Mouse (Mus musculus) lung, postnatal 14 days (tissue): ENCODE measurements around the gene Myadml2.

Experiments used
- DNase-seq: peaks from one replicate; pipeline ENCODE4 v3.0.0; 2021

The Myadml2 gene

GRCm38 (mm10) chr11:120628601-120629340 is 19.2 kb downstream of the Myadml2 start:
- DNase-seq = no peak

GRCm38 (mm10) chr11:120627468-120628300 is 20.3 kb downstream of the Myadml2 start:
- no peak for DNase-seq

- DNase-seq = no peak
Observed at GRCm38 (mm10) chr11:120626785-120627467, 21.0 kb downstream of the Myadml2 start.

GRCm38 (mm10) chr11:120625152-120625775 is 22.7 kb downstream of the Myadml2 start, which contains the start of gene Sirt7:
Sirt7 (minus strand) TSS chr11:120625240.
- DNase-seq = no peak

GRCm38 (mm10) chr11:120624680-120625111 is 23.3 kb downstream of the Myadml2 start:
- peak; percentile 87 for DNase-seq

GRCm38 (mm10) chr11:120623961-120624679 is 23.8 kb downstream of the Myadml2 start:
- peak; percentile 74 for DNase-seq

- no peak for DNase-seq
Observed at GRCm38 (mm10) chr11:120622805-120623204, 25.2 kb downstream of the Myadml2 start.

GRCm38 (mm10) chr11:120620195-120620594 is 27.8 kb downstream of the Myadml2 start:
- no peak for DNase-seq

DNA sequence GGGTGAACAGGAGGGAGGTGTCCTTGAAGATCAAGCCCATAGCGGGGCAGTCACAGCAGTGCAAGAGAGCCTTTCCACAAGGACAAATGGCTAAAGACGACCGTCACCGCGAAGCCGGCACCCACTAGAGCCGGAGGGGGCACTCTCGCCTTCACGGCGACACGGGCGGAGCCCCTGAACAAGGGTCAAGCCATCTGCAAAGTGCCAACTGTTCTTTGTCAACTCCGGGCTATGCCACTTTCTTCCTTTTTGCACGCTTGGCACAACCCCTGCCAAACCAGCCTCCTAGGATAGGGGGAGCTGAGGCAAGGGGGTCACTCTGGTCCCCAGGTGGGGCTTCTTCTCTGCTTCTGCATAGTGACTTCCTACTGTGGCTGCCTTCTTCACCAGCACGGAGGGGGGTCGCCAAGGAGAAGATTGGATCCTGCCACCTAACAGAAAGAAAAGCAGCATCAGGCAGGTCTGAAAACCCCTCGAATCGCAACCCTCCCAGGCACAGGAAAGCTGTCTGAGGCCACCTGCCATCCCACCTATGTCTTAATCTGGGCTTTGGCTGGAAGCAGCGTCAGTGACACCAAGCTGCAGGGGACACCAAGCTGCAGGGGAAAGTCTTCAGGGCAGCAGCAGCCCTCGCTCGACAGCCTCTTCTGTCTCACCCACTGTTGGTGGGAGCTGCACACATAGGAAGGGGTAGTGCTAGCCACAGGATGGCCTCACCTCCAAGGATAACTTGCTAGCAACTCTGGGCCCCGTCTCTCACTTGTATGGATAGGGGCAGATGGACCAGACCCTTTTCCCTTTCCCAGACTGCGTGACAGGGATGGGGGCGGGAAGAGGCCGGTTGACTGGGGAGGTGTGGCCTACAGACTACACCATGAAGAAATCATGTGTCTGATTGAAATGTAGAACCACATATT is 29.1 kb downstream of the Myadml2 start:
- DNase-seq = no peak

DNA sequence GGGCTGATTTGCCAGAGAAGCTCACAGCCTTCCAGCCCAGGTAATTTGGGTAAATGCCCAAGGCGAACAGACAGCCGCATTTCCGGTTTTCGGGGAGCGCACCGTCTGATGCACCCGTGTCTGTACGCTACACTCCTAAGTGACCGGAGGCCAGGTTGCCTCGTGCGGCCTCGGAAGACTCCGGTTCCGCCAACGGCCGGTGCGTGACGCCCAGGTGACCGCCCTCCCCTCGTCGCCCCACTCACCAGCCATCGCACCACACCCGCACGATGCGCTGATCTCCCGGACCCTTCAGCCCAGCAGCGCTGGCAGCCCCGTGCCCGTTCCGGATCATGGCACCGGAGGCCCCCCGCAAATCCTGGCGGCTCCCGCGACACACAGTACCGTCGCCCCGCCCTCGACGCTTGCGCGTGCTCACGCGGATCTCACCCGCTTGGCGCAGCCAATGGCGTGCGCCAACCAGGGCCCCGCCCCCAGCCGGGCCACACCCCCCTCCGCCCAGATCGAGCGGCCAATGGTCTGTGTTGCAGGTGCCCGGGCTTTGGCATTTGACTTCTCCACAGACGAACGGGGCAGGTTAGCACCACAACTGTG is 30.3 kb downstream of the Myadml2 start, which contains the start of gene Pcyt2:
Gene Pcyt2, minus strand, starts transcription at position 418 of the 594 bp plus-strand sequence.
- peak; percentile 91 for DNase-seq

DNA sequence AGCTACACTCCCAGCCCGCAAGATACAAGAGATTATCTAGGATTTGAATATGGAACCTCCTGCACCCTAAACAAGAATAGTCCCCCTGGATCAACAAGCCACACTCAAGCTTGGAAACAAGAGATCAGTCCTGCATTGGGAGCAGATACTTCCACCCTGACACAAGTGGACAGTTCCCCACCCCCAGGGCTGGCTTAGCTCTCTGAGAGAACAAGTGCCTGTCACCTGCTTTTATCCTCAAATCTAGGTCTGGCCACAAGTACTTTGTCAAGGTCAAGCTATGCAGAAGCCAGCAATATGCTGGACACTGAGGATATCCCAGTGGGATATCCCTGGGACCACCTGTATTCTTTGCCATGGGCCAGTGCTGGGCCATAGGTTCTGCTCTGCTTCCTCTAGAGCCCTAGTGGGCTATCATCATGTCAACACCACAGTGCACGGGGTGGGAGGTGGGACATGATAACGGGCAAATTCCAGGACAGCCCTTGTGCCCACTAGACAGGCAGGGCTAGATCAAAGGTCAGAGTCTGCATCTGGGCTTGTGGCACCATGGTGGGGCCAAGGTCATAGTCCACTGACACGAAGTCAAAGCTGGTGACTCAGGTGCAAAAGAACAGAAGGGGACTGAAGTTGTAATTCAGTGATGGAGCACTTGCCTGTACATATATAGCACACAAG is 31.2 kb downstream of the Myadml2 start:
- no peak for DNase-seq

- DNase-seq = no peak
Observed at GRCm38 (mm10) chr11:120615606-120616203, 32.3 kb downstream of the Myadml2 start.

- DNase-seq = no peak
Observed at GRCm38 (mm10) chr11:120615167-120615566, 32.8 kb downstream of the Myadml2 start.

GRCm38 (mm10) chr11:120613976-120614375 is 34.0 kb downstream of the Myadml2 start:
- no peak for DNase-seq

DNA sequence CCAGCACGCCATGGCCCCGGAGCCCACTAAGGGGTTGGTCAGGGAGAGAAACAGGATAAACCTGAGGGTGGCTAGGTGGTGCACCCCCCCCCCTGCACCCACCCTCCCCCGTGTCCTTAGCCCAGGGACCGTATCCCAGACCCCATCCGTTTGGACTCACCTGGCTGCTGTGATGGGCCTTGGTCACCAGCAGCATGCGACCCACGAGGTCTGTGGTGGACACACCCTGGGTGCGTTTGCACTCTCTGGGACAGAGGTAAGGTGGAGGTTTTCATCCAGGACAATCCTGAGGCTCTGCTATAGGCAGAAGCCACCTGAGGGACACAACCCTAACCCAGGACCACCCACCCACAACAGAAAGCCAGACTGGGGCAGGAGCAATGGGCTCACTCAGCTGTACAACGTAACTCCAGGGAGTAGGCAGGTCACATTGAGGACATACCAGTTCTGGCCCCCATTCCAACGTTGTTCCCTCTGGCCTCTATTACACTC is 34.4 kb downstream of the Myadml2 start:
- no peak for DNase-seq

DNA sequence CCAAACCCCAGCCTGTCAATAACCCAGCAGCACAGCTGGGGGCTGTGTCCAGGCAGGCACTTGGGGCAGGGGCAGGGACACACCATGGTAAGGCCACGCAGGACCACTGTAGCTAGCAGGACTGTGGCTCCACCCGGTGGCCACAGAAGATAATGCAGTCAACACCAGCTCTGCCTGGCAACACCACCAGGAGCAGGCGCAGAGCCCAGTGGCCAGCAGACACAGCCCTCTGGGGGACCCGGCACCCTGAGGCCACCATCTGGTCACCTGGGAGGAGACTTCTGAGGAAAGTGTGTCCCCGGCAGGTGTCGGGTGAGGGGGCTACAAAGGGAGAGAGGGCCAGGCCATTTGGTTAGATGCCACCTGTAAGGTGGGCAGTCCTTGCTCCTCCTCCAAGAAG is 35.2 kb downstream of the Myadml2 start:
- DNase-seq = peak; percentile 78

- DNase-seq = no peak
Observed at GRCm38 (mm10) chr11:120610477-120611046, 37.4 kb downstream of the Myadml2 start.

DNA sequence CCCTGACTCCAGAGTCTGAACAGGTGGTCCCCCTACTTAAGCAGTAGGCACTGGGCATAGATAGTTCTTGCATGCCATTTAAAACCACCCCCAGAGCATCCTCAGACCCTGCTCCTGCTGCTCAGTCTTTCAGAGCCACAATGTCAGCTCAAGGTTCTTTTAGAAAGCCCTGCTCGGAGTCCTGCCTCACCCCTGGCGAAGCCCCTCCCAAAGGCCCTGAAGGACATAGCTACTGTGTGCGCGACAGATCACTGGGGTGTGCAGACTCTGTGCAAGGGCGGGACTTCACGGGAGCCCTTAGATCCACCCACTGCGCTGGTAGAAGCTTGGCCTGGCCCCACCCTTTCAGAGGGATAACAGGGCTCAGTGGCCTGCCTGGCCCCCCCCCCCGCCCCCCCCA is 38.7 kb downstream of the Myadml2 start:
- no peak for DNase-seq
